Mouse (Mus musculus) kidney, postnatal 10 days (tissue): Measurements from ENCODE around the gene C2cd4a.
A peak's percentile ranks its signal among the peaks of the same experiment; 100 is the strongest.

Experiments used
- DNase-seq: peaks from one replicate; pipeline ENCODE4 v3.0.0; 2021; ENCODE audit warnings: mixed read lengths

The C2cd4a gene

DNA sequence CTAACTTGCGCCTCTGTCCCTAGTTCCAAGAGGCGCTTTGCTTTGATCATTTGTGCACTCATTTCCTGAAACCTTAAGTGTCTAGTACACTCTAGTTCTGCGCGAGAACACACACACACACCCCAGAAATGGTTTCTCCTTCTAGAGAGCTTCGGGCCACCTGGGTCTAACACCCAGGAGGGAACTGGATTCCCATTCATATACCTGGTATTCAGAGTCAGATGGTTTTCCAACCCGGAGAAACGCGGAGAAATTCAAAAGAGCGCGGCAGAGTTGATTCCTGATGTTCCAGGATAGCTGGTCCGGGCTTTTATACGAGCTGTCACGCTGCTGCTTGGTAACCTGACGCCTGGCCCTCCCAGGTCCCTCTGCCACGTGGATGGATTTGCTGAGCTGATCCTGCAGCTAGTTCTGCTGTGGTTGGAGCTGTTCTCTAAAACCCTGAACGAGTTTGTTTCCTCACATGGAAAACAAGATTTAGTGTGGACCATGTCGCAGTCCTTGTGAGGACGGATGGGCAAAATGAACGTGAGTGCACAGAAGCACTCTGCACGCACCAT lies at the start of gene C2cd4a:
Gene C2cd4a (minus strand): TSS at position 285 of the 560 bp plus-strand sequence.
- peak; percentile 41 for DNase-seq

DNA sequence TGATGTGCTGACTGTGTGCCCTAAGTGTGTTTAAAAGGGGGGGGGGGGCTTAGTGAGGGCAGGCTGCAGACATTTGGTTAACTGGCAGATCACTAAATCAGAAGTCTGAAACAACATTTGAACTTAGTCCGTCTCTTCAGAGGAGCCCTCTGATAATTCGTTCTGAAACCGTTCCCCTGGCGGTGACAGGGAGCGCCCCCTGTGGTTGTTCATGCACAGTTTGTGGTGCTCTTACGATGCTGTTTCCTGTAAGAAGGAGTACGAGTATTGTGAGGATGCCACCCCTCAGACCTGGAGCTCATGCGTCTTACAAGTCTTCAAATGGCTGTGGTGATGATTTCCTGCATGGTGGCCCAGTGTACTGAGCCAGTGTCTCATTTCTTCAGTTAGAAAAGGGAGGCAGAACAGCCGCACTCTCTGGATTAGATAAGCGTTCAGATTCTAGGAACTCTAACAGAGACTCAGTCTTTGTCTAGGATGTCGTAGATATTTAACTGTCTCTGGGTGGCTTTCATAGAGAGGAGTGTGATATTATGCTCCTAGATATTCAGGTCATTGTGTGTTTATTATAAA lies 46.2 kb upstream of the C2cd4a start:
- no peak for DNase-seq

DNA sequence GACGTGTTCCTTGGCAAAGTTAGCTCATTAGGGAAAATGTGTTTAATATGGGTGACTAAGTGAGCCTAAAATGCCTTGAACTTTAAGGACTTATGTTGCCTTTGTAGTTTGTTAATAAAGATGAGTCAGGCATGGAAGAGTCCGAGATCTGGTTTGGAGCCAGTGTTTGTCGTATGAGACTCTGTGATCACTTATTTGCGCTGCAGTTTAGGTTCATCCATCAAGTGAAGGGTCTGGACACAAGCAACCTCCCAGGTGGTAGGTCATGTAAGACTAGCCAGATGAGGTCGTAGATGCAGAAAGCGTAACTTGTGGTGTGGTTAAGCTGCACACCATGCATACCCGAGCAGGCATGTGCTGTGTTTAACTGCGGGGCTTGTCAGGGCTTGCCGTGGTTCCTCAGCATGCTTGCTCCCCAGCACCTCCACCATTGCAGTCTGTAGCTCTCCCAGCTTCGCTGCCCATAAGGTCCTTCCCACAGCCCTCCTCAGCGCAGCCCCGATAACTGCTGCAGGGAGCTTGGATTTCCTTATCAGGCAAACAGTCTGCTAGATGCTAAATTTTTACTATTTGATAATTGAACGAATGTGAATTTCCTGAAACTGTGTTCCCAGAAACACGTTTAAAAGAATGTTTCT lies 45.1 kb upstream of the C2cd4a start:
- no peak for DNase-seq

DNA sequence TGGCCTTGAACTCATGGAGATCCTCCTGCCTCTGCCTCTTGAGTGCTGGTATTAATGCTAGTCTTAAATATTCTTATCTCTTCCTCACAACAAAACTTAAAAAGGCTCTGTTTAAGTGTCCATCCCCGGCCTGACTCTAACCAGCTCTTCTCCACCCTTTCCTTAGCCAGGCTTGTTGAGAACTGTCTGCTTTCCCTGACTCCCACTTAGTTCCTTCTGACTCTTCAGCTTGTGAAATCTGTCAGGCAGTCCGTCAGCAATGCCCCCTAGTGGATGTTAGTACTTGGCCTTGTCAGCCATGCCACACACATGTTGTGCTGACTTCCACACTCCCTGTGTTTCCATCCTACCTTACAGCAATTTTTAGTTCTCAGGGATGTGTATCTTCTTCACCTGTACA lies 43.2 kb upstream of the C2cd4a start:
- DNase-seq, result peak; percentile 69

DNA sequence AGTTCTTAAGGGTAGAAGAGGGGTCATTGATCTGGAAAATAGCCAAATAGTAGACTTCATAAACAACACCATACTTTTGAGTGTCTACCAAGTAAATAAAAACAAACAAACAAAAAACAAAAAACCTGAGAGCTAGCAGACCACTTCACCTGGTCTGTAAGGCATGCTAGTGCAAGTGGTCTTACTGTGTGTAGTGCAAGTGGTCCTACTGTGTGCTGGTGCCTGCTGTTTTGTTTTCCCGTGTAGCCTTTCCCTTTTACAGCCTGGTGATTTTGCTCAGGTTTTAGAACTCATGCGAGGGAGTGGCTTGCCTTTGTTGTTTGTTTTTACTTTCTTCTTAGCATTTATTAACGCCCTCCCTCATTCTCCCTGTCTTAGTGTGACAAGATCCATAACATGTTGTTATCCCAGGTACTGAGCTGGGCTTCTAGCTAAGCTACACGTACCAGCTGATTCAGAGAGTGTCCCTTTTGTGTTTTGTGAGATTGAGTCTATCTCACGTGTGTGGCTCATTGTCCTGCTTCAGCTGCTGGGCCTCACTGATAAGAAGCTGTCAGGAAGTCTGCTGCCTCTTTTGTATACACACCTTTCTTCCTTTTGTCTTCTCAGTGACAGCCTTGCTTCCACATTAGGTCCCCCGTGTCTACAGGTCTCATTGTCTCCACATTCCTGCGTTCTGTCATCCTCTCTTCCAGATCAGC lies 42.5 kb upstream of the C2cd4a start:
- no peak for DNase-seq

DNA sequence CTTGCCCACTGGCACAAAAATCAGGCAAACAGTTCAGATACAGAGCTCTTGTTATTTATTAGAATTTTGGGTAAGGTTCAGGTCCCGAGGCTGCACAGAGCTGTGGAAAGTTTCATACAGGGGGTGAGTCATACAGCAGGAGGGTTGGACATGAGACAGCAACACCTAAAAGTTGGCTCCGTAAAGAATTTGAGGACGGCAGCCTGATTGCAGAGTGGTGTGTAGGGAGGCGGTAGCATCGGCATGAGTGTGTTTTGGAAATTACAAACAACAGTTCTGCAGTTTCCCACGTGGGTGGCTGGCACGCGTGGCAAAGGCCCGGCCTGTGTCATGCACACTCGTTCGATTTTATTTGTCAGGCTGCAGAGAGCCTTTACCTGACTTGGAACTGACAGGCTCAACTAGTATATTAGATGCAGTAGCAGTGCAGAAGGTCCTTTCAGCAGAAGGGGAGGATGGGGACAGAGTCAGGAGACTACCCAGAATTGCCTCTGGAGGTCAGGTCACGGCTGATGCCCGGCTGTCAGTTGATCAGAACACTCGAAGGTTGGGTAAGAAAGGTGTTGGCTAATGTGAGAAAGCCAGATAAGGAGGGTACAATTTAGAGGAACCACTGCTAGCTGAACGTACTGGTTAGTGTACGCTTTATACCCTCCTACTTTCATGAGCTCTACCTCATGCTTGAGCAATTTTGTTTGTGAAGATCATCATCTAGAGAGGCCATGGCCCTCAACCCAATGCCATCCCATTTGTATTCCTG lies 37.7 kb upstream of the C2cd4a start:
- DNase-seq, result no peak

DNA sequence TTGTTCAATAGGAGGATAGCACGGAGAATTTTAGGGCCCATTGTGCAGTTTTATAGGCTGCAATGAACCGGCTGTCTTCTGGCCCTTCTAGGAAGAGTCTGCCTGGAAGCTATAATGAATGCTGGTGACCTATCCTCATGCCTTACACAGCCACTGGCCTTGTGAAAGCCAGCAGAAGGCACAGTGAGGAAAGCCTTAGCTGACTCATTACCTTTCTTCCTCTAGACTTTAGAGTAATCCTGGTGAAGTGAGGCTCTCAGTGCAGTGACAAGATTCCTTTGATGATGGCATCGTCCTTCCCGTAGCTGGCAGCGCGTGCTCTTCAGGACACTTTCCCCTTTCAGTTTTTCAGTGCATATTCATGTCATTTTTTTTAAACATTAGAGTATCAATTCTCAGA lies 35.3 kb upstream of the C2cd4a start:
- no peak for DNase-seq

DNA sequence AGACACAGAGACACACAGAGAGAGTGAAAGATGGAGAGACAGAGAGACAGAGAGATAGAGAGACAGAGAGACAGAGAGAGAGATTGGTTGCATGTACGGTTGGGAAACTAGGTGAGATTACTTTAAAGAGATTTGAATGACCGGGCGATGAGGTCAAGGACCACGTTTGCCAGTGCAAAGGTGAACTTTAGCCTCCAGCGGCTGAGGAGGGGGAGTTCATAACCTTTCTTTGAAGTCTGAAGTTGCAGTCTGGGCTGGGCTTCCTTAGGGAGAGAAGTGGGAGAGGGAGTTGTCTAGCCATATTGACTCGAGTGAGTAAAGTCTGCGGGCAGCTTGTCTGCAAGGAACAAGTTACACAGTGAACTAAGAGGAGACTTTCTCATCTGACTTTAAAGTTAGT lies 33.3 kb upstream of the C2cd4a start:
- DNase-seq, result peak; percentile 22

DNA sequence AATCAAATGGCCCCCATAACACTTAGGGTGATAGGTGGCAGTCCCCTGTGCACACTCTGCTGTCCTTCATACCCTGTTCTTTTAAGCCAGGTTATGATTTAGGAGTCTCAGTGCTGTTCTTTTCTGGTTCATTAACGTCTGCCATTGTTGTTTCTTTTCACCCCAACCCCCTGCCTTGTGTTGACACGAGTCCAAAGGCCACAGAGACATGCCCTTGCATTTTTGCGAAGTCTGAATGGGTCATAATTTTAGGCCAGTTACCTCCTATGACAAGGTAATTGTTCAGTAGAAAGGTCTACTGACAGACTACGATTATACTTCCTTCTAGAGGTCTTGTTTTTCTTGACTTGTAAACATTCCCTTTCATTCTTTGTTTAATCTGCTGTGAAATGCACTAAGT lies 31.9 kb upstream of the C2cd4a start:
- DNase-seq, result no peak

DNA sequence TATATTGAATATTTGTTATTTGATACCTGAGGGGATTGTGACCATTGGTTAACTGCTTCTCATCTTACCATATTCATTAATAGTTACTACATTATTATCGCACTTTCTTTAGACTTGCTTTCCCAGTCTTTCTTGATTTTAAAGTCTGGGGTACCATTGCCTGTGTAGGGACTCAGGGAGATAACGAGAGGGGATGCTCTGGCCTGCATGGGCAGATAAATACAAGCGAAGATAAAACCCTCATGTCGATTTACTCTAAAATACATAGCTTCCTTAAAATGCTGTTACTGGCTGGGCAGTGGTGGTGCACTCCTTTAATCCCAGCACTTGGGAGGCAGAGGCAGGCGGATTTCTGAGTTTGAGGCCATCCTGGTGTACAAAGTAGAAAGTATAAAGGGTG lies 31.2 kb upstream of the C2cd4a start:
- no peak for DNase-seq

DNA sequence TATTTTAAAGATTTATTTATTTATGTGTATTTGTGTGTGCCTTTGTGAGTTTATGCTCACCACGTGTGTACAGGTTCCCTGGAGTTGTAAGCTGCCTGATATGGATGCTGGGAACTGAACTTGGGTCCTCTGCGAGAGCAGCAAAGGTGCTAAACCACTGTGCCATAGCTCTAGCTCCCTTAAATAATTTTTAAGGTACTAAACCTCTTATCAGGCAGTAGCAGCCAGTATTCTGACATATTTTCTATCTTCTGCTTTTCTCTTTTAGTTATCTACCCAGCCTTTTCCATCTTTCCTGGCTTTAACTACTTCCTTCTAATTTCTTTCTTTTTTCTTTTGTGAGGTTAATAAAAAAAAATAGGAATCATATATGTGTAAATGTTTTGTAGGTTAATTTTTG lies 28.1 kb upstream of the C2cd4a start:
- DNase-seq, result no peak

DNA sequence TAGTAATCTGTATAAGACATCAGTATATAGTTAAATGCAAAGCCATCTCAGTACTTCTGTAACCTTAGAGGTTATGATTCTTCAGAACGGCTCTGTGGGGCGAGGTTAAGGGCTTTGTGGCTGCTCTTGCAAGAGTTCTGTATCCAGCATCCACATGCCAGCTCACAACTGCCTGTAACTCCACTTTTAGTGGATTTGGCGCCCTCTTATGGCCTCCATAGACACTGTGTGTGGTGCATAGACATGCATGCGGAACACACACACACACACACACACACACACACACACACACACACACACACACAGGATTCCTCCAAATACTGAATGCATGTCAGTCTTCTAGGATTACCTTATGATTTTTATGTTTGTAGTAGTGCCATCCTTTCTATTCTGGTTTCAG lies 19.0 kb upstream of the C2cd4a start:
- DNase-seq, result peak; percentile 44

DNA sequence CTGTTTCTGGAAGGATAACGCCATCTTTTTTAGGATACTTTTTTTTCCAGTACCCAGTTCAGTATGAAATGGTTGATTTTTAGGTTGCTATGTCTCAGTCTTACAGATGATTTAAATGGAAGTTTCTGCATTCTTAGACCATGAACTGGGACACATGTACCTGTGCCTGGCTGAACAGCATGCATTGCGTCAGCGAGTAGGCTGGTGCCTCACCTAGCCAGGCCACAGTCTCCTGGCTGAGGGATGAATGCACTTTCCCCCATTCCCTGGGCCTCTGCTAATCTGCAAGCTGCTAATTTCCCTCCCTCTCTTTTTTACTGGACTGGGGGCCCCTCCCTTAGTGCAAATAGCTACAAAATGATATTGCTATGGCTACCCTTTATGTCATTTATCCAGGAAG lies 17.7 kb upstream of the C2cd4a start:
- no peak for DNase-seq

DNA sequence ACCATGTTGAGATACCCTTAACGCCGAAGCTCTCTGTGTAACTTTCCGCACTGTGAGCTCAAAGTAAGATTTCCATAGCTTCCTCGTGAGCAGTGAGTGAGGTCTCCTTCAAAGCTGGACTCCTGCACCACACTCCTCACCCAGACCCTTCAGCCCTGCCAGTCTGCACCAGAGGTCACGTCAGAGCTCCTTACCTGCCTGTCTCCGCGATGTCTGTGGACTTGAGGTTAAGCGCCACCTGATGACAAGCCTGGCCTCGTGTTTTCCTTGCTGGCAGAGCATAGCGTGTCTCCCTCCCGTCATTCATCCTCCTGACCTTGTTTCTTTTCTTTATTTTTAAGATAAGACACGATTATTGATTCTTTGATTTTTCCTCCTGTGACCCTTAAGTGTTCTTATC lies 17.3 kb upstream of the C2cd4a start:
- DNase-seq, result no peak

DNA sequence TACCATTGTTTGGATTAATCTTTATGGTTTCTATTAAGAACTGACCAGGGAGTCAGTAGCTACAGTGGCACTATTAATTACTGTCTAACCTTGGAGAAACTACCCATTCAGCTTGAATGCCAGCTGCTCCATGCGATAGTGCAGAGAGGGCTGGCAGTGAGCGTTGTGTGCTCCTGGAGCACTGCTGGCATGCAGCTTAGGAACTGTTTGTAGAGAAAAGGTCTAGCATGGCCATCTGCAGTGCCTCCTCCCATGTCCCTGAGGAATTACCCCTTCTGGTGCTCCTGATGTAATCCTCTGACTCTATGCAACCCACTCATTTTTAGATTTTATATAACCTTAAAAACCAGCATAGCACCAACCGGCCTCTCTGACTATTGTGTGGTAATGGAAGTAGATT lies 15.5 kb upstream of the C2cd4a start:
- DNase-seq, result no peak

DNA sequence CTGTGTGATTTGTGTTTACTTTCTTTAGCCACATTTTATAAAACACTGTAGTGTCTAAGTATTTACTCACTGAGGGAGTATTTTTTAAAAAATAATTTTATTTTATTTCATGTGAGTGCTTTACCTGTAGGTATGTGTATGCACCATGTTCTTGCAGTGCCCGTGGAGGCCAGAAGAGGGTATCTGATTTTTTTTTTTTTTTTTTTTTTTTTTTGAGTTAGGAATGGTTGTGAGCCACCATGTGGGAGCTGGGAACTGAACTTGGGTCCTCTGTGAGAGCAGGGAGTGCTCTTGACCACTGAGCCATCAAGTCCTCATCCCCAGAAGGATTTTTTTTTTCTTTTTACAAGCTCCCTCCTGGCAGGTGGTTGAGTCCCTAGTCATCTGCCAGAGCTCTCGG lies 14.0 kb upstream of the C2cd4a start:
- DNase-seq, result no peak

DNA sequence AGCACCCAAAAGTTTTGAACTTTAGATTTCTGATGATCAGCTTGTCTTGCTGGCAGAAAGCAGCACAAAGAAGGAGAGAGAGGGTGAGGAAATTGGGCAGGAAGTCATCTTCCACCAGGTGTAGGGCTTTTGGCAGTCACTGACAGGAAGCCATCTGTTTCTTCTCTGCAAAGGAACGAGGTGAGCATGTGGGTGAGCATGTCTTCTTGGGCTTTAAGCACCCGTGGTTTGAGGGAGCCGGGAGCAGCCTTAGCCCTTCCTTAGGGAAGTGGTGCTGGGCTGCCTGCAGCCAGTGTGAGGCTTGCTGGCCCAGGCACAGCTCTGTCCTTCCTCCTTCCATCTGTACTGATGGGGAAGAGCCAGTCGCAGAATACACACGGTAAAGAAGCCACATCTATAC lies 13.5 kb upstream of the C2cd4a start:
- no peak for DNase-seq

DNA sequence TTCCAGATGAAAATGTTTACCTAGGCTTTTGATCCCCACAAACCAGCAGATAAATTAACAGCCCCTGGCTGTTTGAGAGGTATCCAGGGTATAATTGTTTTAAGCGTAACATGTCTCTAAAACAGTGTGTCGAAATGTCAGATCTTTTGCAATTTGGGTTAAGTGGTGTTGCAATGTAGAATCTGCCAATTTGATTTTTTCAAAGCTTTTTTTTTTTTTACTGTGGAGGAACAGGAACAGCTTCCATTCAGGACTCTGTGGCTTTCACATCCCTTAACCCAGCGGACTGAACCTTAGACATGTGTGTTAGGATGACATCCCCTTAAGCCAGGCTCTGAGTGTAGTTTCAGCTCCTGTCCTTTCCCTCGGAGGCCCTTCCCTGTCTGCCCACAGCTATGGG lies 12.9 kb upstream of the C2cd4a start:
- no peak for DNase-seq

DNA sequence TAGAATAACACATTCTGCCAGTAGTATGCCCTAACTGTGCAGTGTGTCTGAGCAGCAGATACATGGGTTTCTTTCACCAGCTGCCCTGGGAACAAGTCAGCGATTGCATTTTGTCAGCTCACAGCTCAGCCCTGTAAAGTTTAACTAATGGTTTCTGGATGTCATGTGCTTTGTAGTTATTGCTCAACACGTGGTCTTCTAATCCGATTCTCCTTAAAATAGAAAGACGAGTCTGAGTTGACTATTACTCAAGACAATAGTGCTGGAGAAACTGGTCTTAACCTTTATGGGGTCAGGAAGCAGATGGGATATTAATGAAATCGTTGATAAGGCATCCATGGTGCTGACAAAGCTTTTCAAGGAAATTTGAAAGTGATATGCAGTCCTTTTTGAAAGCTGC lies 10.7 kb upstream of the C2cd4a start:
- DNase-seq, result peak; percentile 18

DNA sequence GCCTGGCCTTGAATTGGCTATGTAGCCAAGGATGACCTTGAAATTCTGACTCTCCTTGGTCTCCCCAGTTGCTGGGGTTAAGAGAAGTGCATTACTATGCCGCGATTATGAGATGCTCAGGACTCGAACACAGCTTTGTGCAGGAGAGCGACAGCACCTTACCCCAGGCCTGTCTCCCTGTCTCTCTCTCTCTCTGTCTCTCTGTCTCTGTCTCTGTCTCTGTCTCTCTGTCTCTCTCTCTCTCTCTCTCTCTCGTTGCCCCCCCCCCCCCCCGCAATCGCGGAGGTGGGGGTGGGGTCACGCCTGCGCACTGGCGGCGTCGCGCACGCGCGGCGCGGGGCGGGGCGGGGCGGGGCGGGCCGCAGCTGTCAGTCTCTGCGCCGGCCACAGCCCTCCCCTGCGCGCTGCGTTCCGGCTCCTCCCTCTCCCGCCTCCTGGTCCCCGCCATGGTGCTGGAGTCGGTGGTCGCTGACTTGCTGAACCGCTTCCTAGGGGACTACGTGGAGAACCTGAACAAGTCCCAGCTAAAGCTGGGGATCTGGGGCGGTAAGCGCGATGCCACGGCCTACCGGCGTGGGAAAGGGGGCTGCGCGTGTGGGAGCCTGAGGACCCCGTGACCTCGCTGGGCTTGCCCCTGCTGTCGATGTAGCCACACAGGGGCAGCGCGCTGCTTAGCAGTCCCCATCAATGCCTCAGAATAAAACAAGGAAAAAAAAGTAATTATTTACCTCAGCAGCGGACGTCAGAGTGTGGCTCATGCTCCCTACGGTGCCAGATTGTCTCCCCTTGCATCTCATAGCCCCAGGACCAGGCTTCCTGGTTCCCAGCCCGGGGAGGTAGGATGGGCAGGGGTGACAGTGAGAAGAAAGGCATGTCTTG lies 8.1 kb upstream of the C2cd4a start, which contains the start of gene Vps13c:
Gene Vps13c (plus strand): TSS at position 416 of the 879 bp plus-strand sequence.
- peak; percentile 90 for DNase-seq

DNA sequence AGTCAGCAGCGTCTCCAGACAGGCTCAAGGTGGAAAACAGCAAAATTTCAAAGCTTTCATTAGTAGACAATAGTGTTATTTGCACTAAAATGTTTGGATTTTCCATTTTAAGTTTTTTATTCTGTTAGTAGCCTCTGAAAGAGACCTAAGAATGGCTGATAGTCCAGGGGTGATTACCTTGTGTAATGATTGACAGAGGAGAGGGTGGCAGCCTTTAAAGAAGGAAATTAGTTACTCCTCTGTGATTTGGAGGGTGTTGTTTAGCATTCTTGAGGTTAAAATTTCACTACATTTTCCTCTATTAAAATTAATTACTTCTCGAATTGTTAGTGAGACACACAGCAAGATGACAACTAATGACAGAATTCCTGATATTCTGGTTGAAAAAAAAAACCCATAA lies 5.2 kb upstream of the C2cd4a start:
- no peak for DNase-seq

DNA sequence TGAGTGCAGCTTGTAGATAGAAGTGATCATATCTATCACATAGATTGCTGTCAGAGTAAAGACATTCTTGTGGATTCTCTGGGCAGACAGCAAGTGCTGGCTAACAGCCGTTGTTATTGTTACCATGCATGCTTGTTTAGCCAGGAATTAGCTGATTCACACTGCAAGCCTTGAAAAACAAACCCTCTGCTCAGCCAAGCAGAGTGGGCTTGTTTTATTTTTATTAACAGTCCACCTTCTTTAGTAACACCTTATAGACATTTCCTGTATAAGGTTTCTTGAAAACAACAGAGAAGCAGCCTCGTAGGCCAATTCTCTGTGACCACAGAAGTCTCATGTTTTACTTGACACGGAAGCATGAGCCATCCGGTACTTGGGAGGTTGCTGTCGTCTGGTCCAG lies 2.4 kb upstream of the C2cd4a start:
- no peak for DNase-seq
